Mouse (Mus musculus) midbrain, embryonic 11.5 days (tissue): Measurements from ENCODE around the gene Slc7a8. TPM values are rescaled to one million over a fixed set of nuclear protein-coding genes. Genes with fewer than 3 reads are reported as not detected.

Experiments
- ATAC-seq: fragments of 200-750 bp; cut with Nextera tagmentation; 2 replicates; pipeline ENCODE4 v1.8.0; 2017; ENCODE audit warnings: moderate TSS enrichment, moderate library complexity; ENCODE audit not compliant: low FRiP score
- DNase-seq: peaks from one replicate; pipeline ENCODE4 v3.0.0; 2015; ENCODE audit warnings: low spot score; ENCODE audit errors: missing footprints
- H3K27ac ChIP-seq: fragments of 300-500 bp; sonication (generic); 2 replicates; pipeline ENCODE4 v1.5.1; 2014; ENCODE audit warnings: low read depth, low read length
- H3K27me3 ChIP-seq: fragments of 300-500 bp; sonication (generic); 2 replicates; pipeline ENCODE4 v1.6.1; 2014; ENCODE audit warnings: mild to moderate bottlenecking, low read length, moderate library complexity, mixed read lengths; ENCODE audit not compliant: control insufficient read depth, insufficient read depth
- H3K36me3 ChIP-seq: fragments of 300-500 bp; sonication (generic); 2 replicates; pipeline ENCODE4 v1.6.1; 2014; ENCODE audit warnings: mild to moderate bottlenecking, low read length, moderate library complexity, mixed read lengths; ENCODE audit not compliant: control insufficient read depth, insufficient read depth
- H3K4me1 ChIP-seq: fragments of 300-500 bp; sonication (generic); 2 replicates; pipeline ENCODE4 v1.6.1; 2014; ENCODE audit warnings: low read length; ENCODE audit not compliant: control insufficient read depth, insufficient read depth
- H3K4me2 ChIP-seq: fragments of 300-500 bp; sonication (generic); 2 replicates; pipeline ENCODE4 v1.6.1; 2014; ENCODE audit warnings: mild to moderate bottlenecking, moderate library complexity
- H3K4me3 ChIP-seq: fragments of 300-500 bp; sonication (generic); 2 replicates; pipeline ENCODE4 v1.5.1; 2014; ENCODE audit warnings: low read depth, low read length
- H3K9ac ChIP-seq: fragments of 300-500 bp; sonication (generic); 2 replicates; pipeline ENCODE4 v1.6.1; 2014; ENCODE audit warnings: low read length
- H3K9me3 ChIP-seq: fragments of 300-500 bp; sonication (generic); 2 replicates; pipeline ENCODE4 v1.6.1; 2016; ENCODE audit warnings: low read length; ENCODE audit not compliant: control insufficient read depth
- WGBS: fragments of 180-500 bp; shearing (Covaris S2); extraction: QIAGEN DNeasy Blood & Tissue Kit; methylation state at CpG from one replicate; pipeline ENCODE4 v1.1.7; 2014; 5-methylcytosine and 5-hydroxymethylcytosine counted together
- polyA plus RNA-seq: library from polyadenylated mRNA; unstranded; fragments of >200 nt; fragmentation: Nextera tagmentation; extraction: Ambion mirVana; gene quantifications from 2 replicates; pipeline ENCODE4 v1.2.1, GENCODE M21; 2014

The Slc7a8 gene
- polyA plus RNA-seq, 1 experiment from 2014 or later, result 2.8 TPM

DNA sequence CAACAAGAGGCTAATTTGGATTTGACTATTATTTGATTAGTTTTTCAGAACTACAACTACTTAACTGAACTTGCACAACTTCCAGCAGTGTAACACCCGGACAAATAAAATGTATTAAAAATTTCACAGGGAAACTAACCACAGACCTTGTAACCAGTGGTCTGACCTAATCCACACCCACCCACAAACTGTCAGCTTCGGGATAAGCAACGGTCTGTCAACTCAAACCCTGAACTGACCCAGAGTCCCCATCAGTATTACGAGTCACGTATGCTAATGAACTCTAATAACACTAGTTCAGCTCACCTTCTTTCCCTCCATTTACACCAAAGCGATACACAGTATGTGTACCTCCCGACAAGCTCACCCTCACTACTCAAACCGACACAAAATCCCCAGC lies 96.3 kb downstream of the Slc7a8 start:
- 14% methylated on average over 8 of the region's 8 CpGs for WGBS
- Histone ChIP-seq H3K4me3 (peak overlapping the region; percentile 92), H3K27me3 (no peaks in the 10 kb centered on the region), H3K9me3 (no peaks in the 10 kb centered on the region), H3K27ac (peak overlapping the region; percentile 5; the same call in 1 of the 2 replicates), H3K4me1 (peaks cover 17% of the 10 kb centered on the region), H3K9ac (peak overlapping the region; percentile 94; the same call in 1 of the 2 replicates), H3K36me3 (peaks cover 9% of the 10 kb centered on the region; the same call in 1 of the 2 replicates), H3K4me2 (peak overlapping the region; percentile 74)
- DNase-seq (no peak), ATAC-seq (no peak)

DNA sequence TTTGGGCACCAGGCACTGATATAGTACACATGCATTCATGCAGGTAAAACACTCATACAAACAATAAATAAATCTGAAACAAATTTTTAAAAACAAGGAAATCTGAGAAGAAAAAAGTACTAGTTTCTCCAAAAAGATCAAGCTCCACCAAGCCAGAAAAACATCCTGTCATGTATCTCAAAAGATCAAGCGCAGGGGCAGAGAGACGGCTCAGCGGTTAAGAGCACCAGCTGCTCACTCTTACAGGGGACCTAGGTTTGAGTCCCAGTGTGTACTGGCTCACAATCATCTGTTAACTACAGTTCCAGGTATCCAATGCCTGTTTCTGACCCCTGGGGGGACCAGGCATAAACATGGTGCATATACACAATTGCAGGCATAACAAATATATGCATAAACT lies 99.3 kb downstream of the Slc7a8 start:
- Histone ChIP-seq H3K9me3 (no peaks in the 10 kb centered on the region), H3K27ac (no peak overlapping the region), H3K4me2 (no peak overlapping the region), H3K4me3 (no peak overlapping the region), H3K27me3 (no peaks in the 10 kb centered on the region), H3K36me3 (peaks cover 10% of the 10 kb centered on the region; the same call in 1 of the 2 replicates), H3K4me1 (peaks cover 9% of the 10 kb centered on the region), H3K9ac (no peak overlapping the region)
- WGBS, result 92% methylated on average over 3 of the region's 3 CpGs
- no peak for DNase-seq
- ATAC-seq, result no peak

GRCm38 (mm10) chr14:54678657-54679304 lies 103.0 kb downstream of the Slc7a8 start:
- Histone ChIP-seq H3K4me1 (no peaks in the 10 kb centered on the region), H3K27me3 (no peaks in the 10 kb centered on the region), H3K36me3 (peaks cover 15% of the 10 kb centered on the region), H3K27ac (no peak overlapping the region), H3K4me2 (no peak overlapping the region), H3K9me3 (no peaks in the 10 kb centered on the region), H3K4me3 (no peak overlapping the region), H3K9ac (no peak overlapping the region)
- no peak for ATAC-seq
- no peak for DNase-seq
- 88% methylated on average over 16 of the region's 16 CpGs for WGBS

GRCm38 (mm10) chr14:54676290-54676689 lies 105.5 kb downstream of the Slc7a8 start:
- Histone ChIP-seq H3K36me3 (peaks cover 12% of the 10 kb centered on the region), H3K27ac (no peak overlapping the region), H3K4me3 (no peak overlapping the region), H3K9ac (no peak overlapping the region), H3K4me1 (no peaks in the 10 kb centered on the region), H3K9me3 (no peaks in the 10 kb centered on the region), H3K4me2 (no peak overlapping the region), H3K27me3 (no peaks in the 10 kb centered on the region)
- DNase-seq (no peak), ATAC-seq (no peak)
- WGBS, result 94% methylated on average over 5 of the region's 5 CpGs

DNA sequence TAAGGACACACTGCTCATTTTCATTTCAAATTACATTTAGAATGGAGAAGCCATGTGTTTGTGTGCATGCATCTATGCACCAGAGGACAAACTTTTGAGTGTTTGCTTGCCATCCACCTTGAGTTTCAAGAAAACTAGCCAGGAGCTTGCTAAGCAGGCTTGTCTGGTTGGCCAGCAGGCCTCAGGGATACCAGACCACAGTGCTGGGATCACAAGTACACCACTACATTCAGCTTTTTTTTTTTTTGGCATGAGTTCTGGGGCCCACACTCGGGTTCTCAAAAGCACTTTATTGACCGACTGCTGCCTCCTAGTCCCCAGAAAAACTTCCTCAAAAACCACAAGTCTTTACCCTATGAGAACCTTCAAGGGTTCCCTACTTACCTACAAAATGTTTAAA lies 107.4 kb downstream of the Slc7a8 start:
- Histone ChIP-seq H3K27me3 (no peaks in the 10 kb centered on the region), H3K4me2 (no peak overlapping the region), H3K36me3 (peaks cover 12% of the 10 kb centered on the region), H3K9ac (no peak overlapping the region), H3K27ac (no peak overlapping the region), H3K4me3 (no peak overlapping the region), H3K4me1 (no peaks in the 10 kb centered on the region), H3K9me3 (no peaks in the 10 kb centered on the region)
- DNase-seq (no peak), ATAC-seq (no peak)
- 85% methylated on average over 2 of the region's 2 CpGs for WGBS

Other genes with a start within 250 kb of the Slc7a8 start
- 35.3 and 41.9 TPM in 2 replicates for gene Haus4, start 227.3 kb downstream of the Slc7a8 start, polyA plus RNA-seq
- 24.3 and 25.1 TPM in 2 replicates for gene Ajuba, start 204.4 kb downstream of the Slc7a8 start, polyA plus RNA-seq
- 5.9 and 8.5 TPM in 2 replicates for gene 4931414P19Rik, start 176.0 kb downstream of the Slc7a8 start, polyA plus RNA-seq
- gene Psmb5, start 163.9 kb downstream of the Slc7a8 start, polyA plus RNA-seq, result 396 and 453 TPM in 2 replicates
- gene Psmb11, start 160.5 kb downstream of the Slc7a8 start, polyA plus RNA-seq, result 0.04 TPM in 1 of 2 replicates, not detected in the other
- gene Gm17606, start 141.0 kb downstream of the Slc7a8 start, polyA plus RNA-seq, result not detected in 2 replicates
- gene Cdh24, start 140.6 kb downstream of the Slc7a8 start, polyA plus RNA-seq, result 5.8 and 6.9 TPM in 2 replicates
- 95.7 and 96.7 TPM in 2 replicates for gene 1700123O20Rik, start 95.7 kb downstream of the Slc7a8 start, polyA plus RNA-seq
- gene Acin1, start 95.0 kb downstream of the Slc7a8 start, polyA plus RNA-seq, result 139 and 145 TPM in 2 replicates
- 0.11 and 0.22 TPM in 2 replicates for gene Gm29776, start 83.1 kb downstream of the Slc7a8 start, polyA plus RNA-seq
- gene Cebpe, start 69.8 kb downstream of the Slc7a8 start, polyA plus RNA-seq, result 0.12 TPM in 1 of 2 replicates, not detected in the other
- not detected in 2 replicates for gene Rnf212b, start 32.2 kb upstream of the Slc7a8 start, polyA plus RNA-seq
- 13.2 and 19.9 TPM in 2 replicates for gene Homez, start 89.0 kb upstream of the Slc7a8 start, polyA plus RNA-seq
- gene Ppp1r3e, start 95.6 kb upstream of the Slc7a8 start, polyA plus RNA-seq, result 0.23 and 0.68 TPM in 2 replicates
- 2.4 and 3.3 TPM in 2 replicates for gene Bcl2l2, start 101.4 kb upstream of the Slc7a8 start, polyA plus RNA-seq
- gene Gm20521, start 101.5 kb upstream of the Slc7a8 start, polyA plus RNA-seq, result not detected in 2 replicates
- 166 and 173 TPM in 2 replicates for gene Pabpn1, start 110.6 kb upstream of the Slc7a8 start, polyA plus RNA-seq
- gene Slc22a17, start 131.2 kb upstream of the Slc7a8 start, polyA plus RNA-seq, result 35.4 and 36.0 TPM in 2 replicates
- 24.4 and 27.6 TPM in 2 replicates for gene Efs, start 144.2 kb upstream of the Slc7a8 start, polyA plus RNA-seq
- gene Il25, start 150.7 kb upstream of the Slc7a8 start, polyA plus RNA-seq, result not detected in 2 replicates
- gene Cmtm5, start 154.3 kb upstream of the Slc7a8 start, polyA plus RNA-seq, result 0.19 and 0.71 TPM in 2 replicates
- gene Myh6, start 185.0 kb upstream of the Slc7a8 start, polyA plus RNA-seq, result 0.51 TPM in 1 of 2 replicates, not detected in the other
- gene Gm17428, start 195.0 kb upstream of the Slc7a8 start, polyA plus RNA-seq, result not detected in 2 replicates
- gene Myh7, start 212.7 kb upstream of the Slc7a8 start, polyA plus RNA-seq, result 0.52 and 1.1 TPM in 2 replicates
- 85.0 and 85.9 TPM in 2 replicates for gene Ngdn, start 233.5 kb upstream of the Slc7a8 start, polyA plus RNA-seq